Mouse (Mus musculus) stomach, postnatal 0 days (tissue): ENCODE measurements around the gene Gtf2ird1.

Source experiments
- CTCF ChIP-seq: IDR thresholded peaks from 2 replicates; pipeline ENCODE4 v1.5.1; 2016; ENCODE audit warnings: antibody characterized with exemption, low read depth, mild to moderate bottlenecking, moderate library complexity
- EP300 ChIP-seq: optimal IDR thresholded peaks from 2 replicates; pipeline ENCODE3; 2016; ENCODE audit warnings: antibody characterized with exemption

DNA sequence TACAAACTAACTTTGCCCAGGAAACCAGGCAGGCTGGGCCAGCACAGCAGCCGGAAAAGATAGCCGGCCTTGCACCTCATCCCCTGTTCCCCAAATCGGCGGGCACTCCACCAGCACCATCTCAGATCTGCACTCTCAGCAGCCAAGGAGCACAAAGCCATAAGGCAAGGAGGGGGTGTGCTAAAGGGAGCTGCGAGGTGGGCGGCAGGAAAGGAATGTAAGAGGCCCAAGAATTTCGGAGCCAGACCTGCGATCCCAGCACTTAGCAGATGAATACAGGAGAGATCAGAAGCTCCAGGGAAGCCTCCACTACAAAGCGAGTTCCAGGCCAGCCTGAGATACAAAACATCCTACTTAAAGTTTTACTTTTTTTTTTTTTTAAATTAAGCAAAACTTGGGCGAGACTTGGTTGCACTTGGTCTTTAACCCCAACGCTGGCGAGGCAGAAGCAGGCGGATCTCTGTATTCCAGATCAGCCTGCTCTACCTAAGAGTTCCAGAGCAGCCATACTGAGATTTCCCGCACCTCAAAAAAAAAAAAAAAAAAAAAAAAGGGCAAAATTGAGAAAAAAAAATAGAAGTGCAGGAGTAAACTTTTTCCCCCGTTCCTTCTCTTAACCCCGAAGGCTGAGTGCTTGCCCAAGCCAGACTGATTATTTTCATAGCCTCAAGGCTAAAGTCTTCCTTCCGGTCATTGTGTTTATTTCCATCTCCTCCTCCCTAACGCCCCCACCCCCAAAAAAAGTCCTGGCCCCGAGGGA is 143.6 kb downstream of the Gtf2ird1 start:
- TF ChIP-seq CTCF: no peak
- TF ChIP-seq EP300: no peak
